In genomic region chr2:25167919-25168664, GRCm38 (mm10) we compare ENCODE assay signal across 9 mouse cellular contexts. TPM values are rescaled to one million over a fixed set of nuclear protein-coding genes. Genes with fewer than 3 reads are reported as not detected.
DNase-seq lines count a peak whose midpoint lies in the region; ATAC-seq lines count a peak whose summit lies in the region.
"Had no signal": no experiment of that assay in that cellular context is flagged by ENCODE, and none has a peak within 500 bp of the region (broad histone marks: within the 10 kb centered on the region; RNA-seq: fewer than 3 reads in every experiment).

No protein-coding gene starts in this region.

- peaks cover 40% of the 10 kb centered on the region for H3K4me1 ChIP-seq in heart, embryonic 12.5 days (replicated peaks)

- H3K27ac ChIP-seq in heart, embryonic 12.5 days (ENCODE audit: poor library complexity, severe bottlenecking), result peak overlapping the region; percentile 48

- peak overlapping the region; percentile 80 for H3K4me2 ChIP-seq in heart, embryonic 12.5 days

- H3K36me3 ChIP-seq in heart, embryonic 12.5 days, result no peaks in the 10 kb centered on the region

- 2% methylated on average over 38 of the region's 41 CpGs for WGBS in heart, embryonic 12.5 days

- H3K9ac ChIP-seq in heart, embryonic 12.5 days, result peak overlapping the region; percentile 68

- no peaks in the 10 kb centered on the region for H3K9me3 ChIP-seq in heart, embryonic 12.5 days (replicated peaks)

- peak overlapping the region; percentile 56 for H3K4me3 ChIP-seq in heart, embryonic 12.5 days

- peak; percentile 77 for ATAC-seq in heart, embryonic 12.5 days (ENCODE audit: insufficient number of reproducible peaks, low FRiP score)

- DNase-seq in layer of hippocampus, postnatal 10 days (ENCODE audit: low spot score in 2 of 2), result peak; percentile 50 to 75
- DNase-seq in layer of hippocampus, adult 9-11 months, result no peak
- peak; percentile 35 for DNase-seq in c-Kit-positive CD71-positive TER-119-negative erythroid progenitor cells, embryonic 14.5 days (ENCODE audit: low read depth)
- DNase-seq in kidney, postnatal 10 days, result peak; percentile 90
- peak; percentile 77 for DNase-seq in lung, postnatal 25 days (ENCODE audit: low spot score)
- DNase-seq in right cerebral cortex, postnatal 4 days, result peak; percentile 79
- DNase-seq in cerebellum, adult 18-20 months, result no peak

- peaks cover 15% of the 10 kb centered on the region for H3K27me3 ChIP-seq in heart, embryonic 12.5 days (replicated peaks)

RNA-seq across cellular contexts. Expression of gene Nrarp, which starts 12.5 kb away (rescaled TPM):
- total RNA-seq in layer of hippocampus, postnatal 10 days (2021), result 10 to 100 TPM; 43.0 to 50.3 TPM
- polyA plus RNA-seq in heart, embryonic 12.5 days (2016; fragmentation: Nextera tagmentation; extraction: Ambion mirVana), result 10.8 and 12.8 TPM in 2 replicates

RNA-seq across cellular contexts. Expression of gene Tor4a, which starts 28.6 kb away (rescaled TPM):
- total RNA-seq in layer of hippocampus, postnatal 10 days (2021), result 1 to 10 TPM; 1.8 to 2.4 TPM
- 6.6 and 7.0 TPM in 2 replicates for polyA plus RNA-seq in heart, embryonic 12.5 days (2016; fragmentation: Nextera tagmentation; extraction: Ambion mirVana)

RNA-seq across cellular contexts. Expression of gene Nelfb, which starts 43.2 kb away (rescaled TPM):
- 10 to 100 TPM; 50.6 to 59.3 TPM for total RNA-seq in layer of hippocampus, postnatal 10 days (2021)
- polyA plus RNA-seq in heart, embryonic 12.5 days (2016; fragmentation: Nextera tagmentation; extraction: Ambion mirVana), result 73.3 and 74.4 TPM in 2 replicates

RNA-seq across cellular contexts. Expression of gene Stpg3, which starts 46.3 kb away (rescaled TPM):
- total RNA-seq in layer of hippocampus, postnatal 10 days (2021), result not detected
- not detected in 2 replicates for polyA plus RNA-seq in heart, embryonic 12.5 days (2016; fragmentation: Nextera tagmentation; extraction: Ambion mirVana)

RNA-seq across cellular contexts. Expression of gene Fam166a, which starts 50.5 kb away (rescaled TPM):
- total RNA-seq in layer of hippocampus, postnatal 10 days (2021), result not detected
- polyA plus RNA-seq in heart, embryonic 12.5 days (2016; fragmentation: Nextera tagmentation; extraction: Ambion mirVana), result not detected in 2 replicates
- total RNA-seq: left cerebral cortex, postnatal 36 days had no signal

Comparison
In these comparisons a context has a peak if more than half of its experiments do, and no peak if none do; other contexts are left out.
1. DNase-seq: peak in layer of hippocampus, postnatal 10 days (2 of 2), c-Kit-positive CD71-positive TER-119-negative erythroid progenitor cells, embryonic 14.5 days (single experiment), kidney, postnatal 10 days (single experiment), lung, postnatal 25 days (single experiment) and right cerebral cortex, postnatal 4 days (single experiment); none in layer of hippocampus, adult 9-11 months (single experiment) and cerebellum, adult 18-20 months (0 of 2).